Mouse (Mus musculus) limb, embryonic 14.5 days (tissue): Measurements from ENCODE around the gene Thsd7a. TPM values are rescaled to one million over a fixed set of nuclear protein-coding genes. Genes with fewer than 3 reads are reported as not detected.

Experiments
- ATAC-seq: fragments of 200-750 bp; cut with Nextera tagmentation; 2 replicates; pipeline ENCODE4 v1.8.0; 2017; ENCODE audit warnings: low read depth, moderate number of reproducible peaks, moderate TSS enrichment; ENCODE audit not compliant: low FRiP score
- DNase-seq: peaks from one replicate; pipeline ENCODE4 v3.0.0-alpha.2; 2015; ENCODE audit warnings: low spot score
- H3K27ac ChIP-seq: fragments of 300-500 bp; sonication (generic); replicated peaks from 2 replicates; pipeline ENCODE4 v1.5.1; 2014; ENCODE audit warnings: low read depth, mild to moderate bottlenecking, low read length, moderate library complexity, mixed read lengths
- H3K27me3 ChIP-seq: fragments of 300-500 bp; sonication (generic); 2 replicates; pipeline ENCODE4 v1.6.1; 2014; ENCODE audit warnings: low read length, mixed read lengths; ENCODE audit not compliant: control insufficient read depth, insufficient read depth
- H3K36me3 ChIP-seq: fragments of 300-500 bp; sonication (generic); 2 replicates; pipeline ENCODE4 v1.6.1; 2014; ENCODE audit warnings: mild to moderate bottlenecking, low read length, moderate library complexity, mixed read lengths; ENCODE audit not compliant: control insufficient read depth, insufficient read depth
- H3K4me1 ChIP-seq: fragments of 300-500 bp; sonication (generic); 2 replicates; pipeline ENCODE4 v1.6.1; 2014; ENCODE audit warnings: antibody characterized with exemption, low read length, mixed read lengths; ENCODE audit not compliant: control insufficient read depth, insufficient read depth
- H3K4me2 ChIP-seq: fragments of 300-500 bp; sonication (generic); replicated peaks from 2 replicates; pipeline ENCODE4 v1.6.1; 2014; ENCODE audit warnings: low read depth, mild to moderate bottlenecking, low read length, moderate library complexity; ENCODE audit not compliant: severe bottlenecking
- H3K4me3 ChIP-seq: fragments of 300-500 bp; sonication (generic); replicated peaks from 2 replicates; pipeline ENCODE4 v1.5.1; 2014; ENCODE audit warnings: low read length
- H3K9ac ChIP-seq: fragments of 300-500 bp; sonication (generic); 2 replicates; pipeline ENCODE4 v1.6.1; 2014; ENCODE audit warnings: mild to moderate bottlenecking, low read depth, low read length, moderate library complexity; ENCODE audit not compliant: severe bottlenecking
- H3K9me3 ChIP-seq: fragments of 300-500 bp; sonication (generic); 2 replicates; pipeline ENCODE4 v1.6.1; 2016; ENCODE audit warnings: low read length; ENCODE audit not compliant: control insufficient read depth
- POLR2A ChIP-seq: fragments of 200-500 bp; IDR thresholded peaks from 2 replicates; pipeline ENCODE4 v1.8.0; 2012; ENCODE audit warnings: inconsistent platforms, mild to moderate bottlenecking, moderate library complexity, borderline replicate concordance; ENCODE audit not compliant: insufficient read depth, insufficient read length; ENCODE audit errors: extremely low read depth
- WGBS: fragments of 180-500 bp; shearing (Covaris S2); extraction: QIAGEN DNeasy Blood & Tissue Kit; methylation state at CpG from one replicate; pipeline ENCODE4 v1.1.7; 2014; 5-methylcytosine and 5-hydroxymethylcytosine counted together
- polyA plus RNA-seq, 2 experiments: library from polyadenylated mRNA; depleted of rRNA in 1 of 2; stranded (reverse) in 1 of 2; unstranded in 1 of 2; fragments of >200 nt; fragmentation: Nextera tagmentation in 1 of 2; extraction: Ambion mirVana in 1 of 2; gene quantifications; 2 replicates each; pipeline versions ENCODE4 v1.2.1 to v1.2.3; 2012 to 2014

Thsd7a gene
- polyA plus RNA-seq, 2 experiments = 3.0 to 5.5 TPM

DNA sequence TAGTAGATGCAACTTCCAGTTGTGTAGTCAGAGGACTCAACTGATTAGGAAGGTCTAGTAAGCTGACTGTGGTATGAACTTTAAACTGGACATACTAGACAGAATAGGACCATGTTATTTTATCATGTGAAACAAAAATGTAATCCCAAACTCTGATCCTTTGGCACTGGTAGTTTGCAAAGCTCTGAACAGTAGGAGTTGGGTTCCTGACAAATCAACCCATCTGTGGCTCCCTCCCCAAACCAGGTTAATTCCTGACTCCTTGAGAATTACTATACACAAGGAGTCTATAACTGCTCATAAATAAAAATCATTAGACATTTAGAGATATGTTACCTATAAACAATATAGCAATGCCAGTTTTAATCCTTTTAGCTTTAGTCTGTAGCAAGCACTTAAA lies 231.5 kb downstream of the Thsd7a start:
- Histone ChIP-seq H3K4me2 (no peak overlapping the region), H3K27ac (no peak overlapping the region), H3K36me3 (no peaks in the 10 kb centered on the region), H3K9me3 (no peaks in the 10 kb centered on the region), H3K9ac (no peak overlapping the region), H3K4me1 (peaks cover 3% of the 10 kb centered on the region), H3K27me3 (no peaks in the 10 kb centered on the region), H3K4me3 (no peak overlapping the region)
- DNase-seq (no peak), ATAC-seq (no peak)
- no peak for TF ChIP-seq POLR2A

DNA sequence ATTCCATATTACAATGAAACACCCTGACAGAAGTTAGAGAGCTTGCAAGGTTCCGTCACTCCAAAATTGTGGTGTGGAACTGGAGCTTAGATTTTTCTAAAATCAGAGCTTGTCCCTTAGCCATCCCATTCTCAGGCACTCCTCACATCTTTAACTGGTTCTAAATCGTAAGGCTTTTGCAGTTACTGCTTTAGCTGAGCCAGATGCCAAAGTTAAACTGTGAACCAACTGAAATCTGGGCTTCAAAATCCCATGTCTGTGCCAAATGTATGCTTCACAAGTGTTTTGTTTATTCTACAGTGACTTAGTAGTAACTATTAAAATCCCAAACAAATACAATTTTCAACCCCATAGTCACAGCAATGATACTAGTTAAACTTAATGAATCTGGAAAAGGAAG lies 242.3 kb downstream of the Thsd7a start:
- Histone ChIP-seq H3K27ac (no peak overlapping the region), H3K4me3 (no peak overlapping the region), H3K9me3 (no peaks in the 10 kb centered on the region), H3K36me3 (no peaks in the 10 kb centered on the region), H3K9ac (no peak overlapping the region), H3K4me2 (no peak overlapping the region), H3K4me1 (no peaks in the 10 kb centered on the region), H3K27me3 (no peaks in the 10 kb centered on the region)
- WGBS = 81% methylated on average over 2 of the region's 2 CpGs
- TF ChIP-seq POLR2A = no peak
- DNase-seq (no peak), ATAC-seq (no peak)

DNA sequence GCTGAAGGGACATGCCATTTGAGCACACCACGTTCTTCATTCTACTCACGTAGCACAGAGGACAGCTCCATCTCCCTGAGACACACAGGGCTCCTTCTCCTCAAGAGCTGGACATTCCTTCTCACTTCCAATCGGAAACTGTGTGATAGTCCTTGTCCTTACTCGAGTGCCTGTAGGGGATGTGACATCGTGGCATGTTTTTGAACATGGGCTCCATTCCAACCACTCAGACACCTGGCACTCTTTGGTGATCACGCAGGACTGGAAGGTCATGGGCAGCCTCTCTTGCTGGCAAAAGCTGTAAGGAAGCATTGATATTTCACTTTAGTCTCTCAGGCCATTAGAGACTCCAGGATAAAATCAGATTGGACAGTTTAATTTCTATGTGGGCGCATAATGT lies 245.3 kb downstream of the Thsd7a start:
- Histone ChIP-seq H3K27me3 (no peaks in the 10 kb centered on the region), H3K4me2 (no peak overlapping the region), H3K9ac (no peak overlapping the region), H3K36me3 (no peaks in the 10 kb centered on the region), H3K27ac (no peak overlapping the region), H3K4me3 (no peak overlapping the region), H3K9me3 (no peaks in the 10 kb centered on the region), H3K4me1 (no peaks in the 10 kb centered on the region)
- no peak for TF ChIP-seq POLR2A
- DNase-seq = no peak
- WGBS = 91% methylated on average over 7 of the region's 7 CpGs
- ATAC-seq = no peak

DNA sequence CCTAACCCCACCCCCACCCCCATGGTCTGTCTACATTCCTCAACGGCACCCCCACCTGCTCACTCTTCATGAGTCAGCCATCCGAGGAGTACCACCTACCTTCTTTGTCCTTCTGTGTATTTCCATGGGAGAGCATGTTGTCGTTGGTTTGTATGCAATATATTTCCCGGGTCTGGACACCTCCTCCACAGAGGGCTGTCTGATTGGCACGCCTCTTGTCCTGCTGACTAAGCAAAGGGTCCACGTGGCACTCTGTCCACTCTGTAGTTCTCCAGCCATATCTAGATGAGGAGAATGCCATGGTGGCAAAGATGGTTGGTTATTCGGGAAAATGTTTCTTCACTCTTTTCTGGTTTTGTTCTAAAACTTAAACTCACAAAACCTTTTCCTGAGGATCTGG lies 248.3 kb downstream of the Thsd7a start:
- 82% methylated on average over 7 of the region's 7 CpGs for WGBS
- no peak for TF ChIP-seq POLR2A

DNA sequence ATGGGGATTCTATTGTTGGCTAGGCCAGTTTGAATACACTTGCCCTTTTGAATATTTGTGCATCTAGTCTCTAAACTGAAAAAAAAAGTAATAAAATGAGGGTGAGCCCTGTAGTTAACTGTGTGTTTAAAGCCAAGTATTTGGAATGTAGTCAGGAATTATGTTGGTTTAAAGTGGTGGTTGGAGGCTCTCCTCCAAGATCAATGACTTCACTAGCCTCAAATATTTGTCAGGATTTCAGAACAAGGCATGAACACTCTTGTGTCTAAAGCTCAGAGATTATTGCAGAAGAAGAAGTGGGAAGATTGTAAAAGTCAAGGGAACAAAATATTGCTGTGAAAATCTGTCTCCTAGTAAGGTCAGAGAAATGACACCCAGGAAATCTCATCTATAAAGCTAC lies 249.3 kb downstream of the Thsd7a start:
- no peaks in the 10 kb centered on the region for H3K4me1 ChIP-seq
- no peak for TF ChIP-seq POLR2A
- no peak overlapping the region for H3K9ac ChIP-seq
- H3K27ac ChIP-seq = no peak overlapping the region
- no peaks in the 10 kb centered on the region for H3K9me3 ChIP-seq
- no peak overlapping the region for H3K4me3 ChIP-seq
- H3K36me3 ChIP-seq = no peaks in the 10 kb centered on the region
- no peaks in the 10 kb centered on the region for H3K27me3 ChIP-seq
- DNase-seq = no peak
- no peak overlapping the region for H3K4me2 ChIP-seq
- no peak for ATAC-seq

More for the DNA sequence above, 248.3 kb downstream of the Thsd7a start:
- Histone ChIP-seq H3K9ac (no peak overlapping the region), H3K36me3 (no peaks in the 10 kb centered on the region), H3K4me3 (no peak overlapping the region), H3K4me1 (no peaks in the 10 kb centered on the region), H3K27me3 (no peaks in the 10 kb centered on the region), H3K9me3 (no peaks in the 10 kb centered on the region), H3K27ac (no peak overlapping the region), H3K4me2 (no peak overlapping the region)
- ATAC-seq = no peak
- DNase-seq = no peak

DNA sequence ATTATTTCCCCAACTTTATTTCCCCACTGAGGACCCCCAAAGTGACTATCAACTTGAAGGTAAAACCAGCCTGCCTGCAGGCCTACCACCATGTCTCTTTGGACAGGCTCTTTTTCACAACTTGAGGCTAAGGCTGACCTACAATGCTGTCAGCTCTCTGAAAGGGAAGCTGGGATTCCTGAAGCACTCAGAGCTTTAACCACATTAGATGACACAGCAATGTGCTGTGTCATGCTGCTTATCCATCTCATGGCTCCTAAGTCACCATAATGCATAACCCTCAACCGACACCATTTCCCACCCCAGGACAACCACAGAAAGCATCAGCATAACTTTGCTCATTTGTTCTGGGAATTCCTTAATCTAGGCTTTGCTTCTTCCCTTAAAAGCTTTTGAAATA lies 255.6 kb downstream of the Thsd7a start:
- no peak overlapping the region for H3K27ac ChIP-seq
- 97% methylated on average over 1 of the region's 1 CpGs for WGBS
- no peaks in the 10 kb centered on the region for H3K9me3 ChIP-seq
- ATAC-seq = no peak
- H3K4me1 ChIP-seq = no peaks in the 10 kb centered on the region
- H3K9ac ChIP-seq = no peak overlapping the region
- H3K27me3 ChIP-seq = no peaks in the 10 kb centered on the region
- no peaks in the 10 kb centered on the region for H3K36me3 ChIP-seq
- H3K4me3 ChIP-seq = no peak overlapping the region
- DNase-seq = no peak
- no peak for TF ChIP-seq POLR2A
- no peak overlapping the region for H3K4me2 ChIP-seq
